Mouse (Mus musculus) ES-E14 (cell line): ENCODE measurements around the gene Rps7.

Experiments
- CHD2 ChIP-seq: IDR thresholded peaks from 2 replicates; pipeline ENCODE4 v1.6.1; 2014; ENCODE audit warnings: mild to moderate bottlenecking, low read depth, low read length, inconsistent platforms
- HCFC1 ChIP-seq: IDR thresholded peaks from 2 replicates; pipeline ENCODE4 v1.6.1; 2012; ENCODE audit warnings: low read length, inconsistent platforms, borderline replicate concordance; ENCODE audit not compliant: insufficient read depth
- MAFK ChIP-seq: IDR thresholded peaks from 2 replicates; pipeline ENCODE4 v1.6.1; 2014; ENCODE audit warnings: mild to moderate bottlenecking, low read depth, low read length, inconsistent platforms; ENCODE audit not compliant: insufficient read depth
- ZC3H11A ChIP-seq: IDR thresholded peaks from 2 replicates; pipeline ENCODE4 v1.6.1; 2012; ENCODE audit warnings: low read depth, mild to moderate bottlenecking, inconsistent platforms, low read length, borderline replicate concordance

GRCm38 (mm10) chr12:28622167-28622532, 13.6 kb downstream of the Rps7 start:
- TF ChIP-seq ZC3H11A (no peak), HCFC1 (no peak), CHD2 (no peak), MAFK (no peak)
